Mouse (Mus musculus) mouse embryonic stem cell (cell line): ENCODE data around the gene Fhl3.

Source experiments
- in situ Hi-C, 2 experiments: fragments of 300-500 bp; cut with MboI; formaldehyde crosslinking; loops; 1 replicate in 1 of 2; 3 replicates in 1 of 2; pipeline ENCODE4 v1.14.3; 2019 to 2020; ENCODE audit warnings: low sequenced_read_pairs in 2 of 2, low pct_unique_long_range_greater_than_20kb in 1 of 2, mixed read lengths in 1 of 2; ENCODE audit not compliant: unreplicated experiment in 1 of 2

Gene Fhl3

GRCm38 (mm10) chr4:124700248-124700971, at the start of gene Fhl3:
Gene Fhl3 (plus strand): TSS chr4:124700701.
- in situ Hi-C loops = no loop called here

GRCm38 (mm10) chr4:124652886-124653285, 47.6 kb upstream of the Fhl3 start:
- in situ Hi-C loops = loop anchor here (10.0 to 25.0 kb wide), 3 partner anchors 78 to 691 kb away; no protein-coding TSS in a partner anchor

GRCm38 (mm10) chr4:124656518-124656853, 44.0 kb upstream of the Fhl3 start, which contains the start of gene Pou3f1:
Gene Pou3f1 (plus strand): TSS chr4:124656807.
- in situ Hi-C loops = loop anchor here (10.0 to 25.0 kb wide), 3 partner anchors 82 to 694 kb away; no protein-coding TSS in a partner anchor

- in situ Hi-C loops = loop anchor here (10.0 to 25.0 kb wide), 3 partner anchors 82 to 695 kb away; no protein-coding TSS in a partner anchor
Observed at GRCm38 (mm10) chr4:124656854-124657650, 43.4 kb upstream of the Fhl3 start.

- in situ Hi-C loops = loop anchor here (10.0 to 25.0 kb wide), 3 partner anchors 83 to 695 kb away; no protein-coding TSS in a partner anchor
Observed at GRCm38 (mm10) chr4:124657781-124658180, 42.7 kb upstream of the Fhl3 start.

GRCm38 (mm10) chr4:124658412-124658851, 42.1 kb upstream of the Fhl3 start:
- in situ Hi-C loops = loop anchor here (10.0 to 25.0 kb wide), 3 partner anchors 84 to 696 kb away; no protein-coding TSS in a partner anchor

- in situ Hi-C loops = loop anchor here (10.0 to 25.0 kb wide), 3 partner anchors 85 to 697 kb away; no protein-coding TSS in a partner anchor
Observed at GRCm38 (mm10) chr4:124659251-124660217, 41.0 kb upstream of the Fhl3 start.

- in situ Hi-C loops = loop anchor here (25.0 kb wide), 2 partner anchors 423 to 698 kb away; no protein-coding TSS in a partner anchor
Observed at GRCm38 (mm10) chr4:124660603-124661002, 39.9 kb upstream of the Fhl3 start.

- in situ Hi-C loops = loop anchor here (25.0 kb wide), 2 partner anchors 426 to 701 kb away; no protein-coding TSS in a partner anchor
Observed at GRCm38 (mm10) chr4:124663034-124663433, 37.5 kb upstream of the Fhl3 start.

GRCm38 (mm10) chr4:124664185-124664584, 36.3 kb upstream of the Fhl3 start:
- in situ Hi-C loops = loop anchor here (25.0 kb wide), 2 partner anchors 427 to 702 kb away; no protein-coding TSS in a partner anchor

- in situ Hi-C loops = loop anchor here (25.0 kb wide), 2 partner anchors 427 to 702 kb away; no protein-coding TSS in a partner anchor
Observed at GRCm38 (mm10) chr4:124664604-124665003, 35.9 kb upstream of the Fhl3 start.

- in situ Hi-C loops = loop anchor here (25.0 kb wide), 2 partner anchors 430 to 705 kb away; no protein-coding TSS in a partner anchor
Observed at GRCm38 (mm10) chr4:124667476-124668033, 32.9 kb upstream of the Fhl3 start.

- in situ Hi-C loops = loop anchor here (25.0 kb wide), 2 partner anchors 431 to 706 kb away; no protein-coding TSS in a partner anchor
Observed at GRCm38 (mm10) chr4:124668078-124668477, 32.4 kb upstream of the Fhl3 start.

GRCm38 (mm10) chr4:124670232-124670631, 30.3 kb upstream of the Fhl3 start:
- in situ Hi-C loops = loop anchor here (10.0 to 25.0 kb wide), 3 partner anchors 325 to 708 kb away; no protein-coding TSS in a partner anchor

GRCm38 (mm10) chr4:124671583-124671982, 28.9 kb upstream of the Fhl3 start:
- in situ Hi-C loops = loop anchor here (10.0 to 25.0 kb wide), 3 partner anchors 327 to 709 kb away; no protein-coding TSS in a partner anchor

GRCm38 (mm10) chr4:124672347-124673320, 27.9 kb upstream of the Fhl3 start:
- in situ Hi-C loops = loop anchor here (10.0 to 25.0 kb wide), 3 partner anchors 328 to 710 kb away; no protein-coding TSS in a partner anchor
